Mouse (Mus musculus): ENCODE results near the gene Ifnar2.

DNA sequence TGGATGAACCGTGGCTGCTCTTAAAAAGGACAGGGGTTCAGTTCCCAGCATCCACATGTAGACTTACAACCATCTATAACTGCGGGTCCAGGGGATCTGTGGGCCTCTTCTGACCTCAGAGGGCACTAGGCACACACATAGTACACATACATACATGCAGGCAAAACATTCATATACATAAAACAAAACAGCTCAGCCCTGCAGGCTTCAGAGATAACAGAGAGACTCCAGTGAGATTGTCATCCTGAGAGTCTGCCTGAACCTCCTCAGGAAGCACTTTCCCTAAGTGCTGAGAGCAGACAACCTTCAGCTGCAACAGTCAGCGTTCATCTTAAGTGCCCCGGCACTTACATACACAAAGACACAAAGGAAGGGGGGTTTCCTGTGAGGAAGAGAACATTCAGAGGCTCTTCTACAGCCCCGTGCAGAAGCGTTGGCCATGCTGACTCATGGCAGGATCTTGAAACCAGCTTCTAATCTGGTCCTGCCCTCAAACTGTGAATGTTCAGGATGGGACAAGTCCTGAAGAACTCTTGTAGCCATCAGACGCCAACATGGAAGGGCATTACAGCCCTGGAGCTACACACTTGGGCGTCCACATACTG, 60.8 kb downstream of the Ifnar2 start:
- TF ChIP-seq ZNF384 (IDR thresholded peaks at IDR 0.05; ENCODE audit: low read depth, low read length) (no peak), CHD2 (IDR thresholded peaks at IDR 0.05; ENCODE audit: low read depth, low read length) (no peak), ZC3H11A (IDR thresholded peaks at IDR 0.05; ENCODE audit: borderline replicate concordance, low read depth, low read length) (no peak)
